Mouse (Mus musculus) neural tube, embryonic 11.5 days (tissue): ENCODE data around the gene Dda1. TPM values are rescaled to one million over a fixed set of nuclear protein-coding genes. Genes with fewer than 3 reads are reported as not detected.

Experiments
- ATAC-seq: fragments of 200-750 bp; cut with Nextera tagmentation; 2 replicates; pipeline ENCODE4 v1.8.0; 2017; ENCODE audit warnings: moderate number of reproducible peaks, mild to moderate bottlenecking, moderate TSS enrichment, moderate library complexity; ENCODE audit not compliant: insufficient read depth, low FRiP score, low TSS enrichment
- DNase-seq: peaks from one replicate; pipeline ENCODE4 v3.0.0-alpha.2; 2015; ENCODE audit warnings: low spot score
- H3K27ac ChIP-seq: fragments of 300-500 bp; sonication (generic); 2 replicates; pipeline ENCODE4 v1.5.1; 2014; ENCODE audit warnings: low read depth, mild to moderate bottlenecking, low read length
- H3K27me3 ChIP-seq: fragments of 300-500 bp; sonication (generic); 2 replicates; pipeline ENCODE4 v1.6.1; 2014; ENCODE audit warnings: mild to moderate bottlenecking, low read length, mixed read lengths; ENCODE audit not compliant: control insufficient read depth, insufficient read depth
- H3K36me3 ChIP-seq: fragments of 300-500 bp; sonication (generic); 2 replicates; pipeline ENCODE4 v1.6.1; 2014; ENCODE audit warnings: mild to moderate bottlenecking, low read length, moderate library complexity, mixed read lengths; ENCODE audit not compliant: control insufficient read depth, insufficient read depth
- H3K4me1 ChIP-seq: fragments of 300-500 bp; sonication (generic); 2 replicates; pipeline ENCODE4 v1.6.1; 2014; ENCODE audit warnings: low read length, mixed read lengths; ENCODE audit not compliant: control insufficient read depth, insufficient read depth
- H3K4me2 ChIP-seq: fragments of 300-500 bp; sonication (generic); 2 replicates; pipeline ENCODE4 v1.6.1; 2014; ENCODE audit warnings: low read depth, mild to moderate bottlenecking, moderate library complexity
- H3K4me3 ChIP-seq: fragments of 300-500 bp; sonication (generic); 2 replicates; pipeline ENCODE4 v1.5.1; 2014; ENCODE audit warnings: low read depth, low read length
- H3K9ac ChIP-seq: fragments of 300-500 bp; sonication (generic); 2 replicates; pipeline ENCODE4 v1.6.1; 2014; ENCODE audit warnings: mild to moderate bottlenecking, low read length
- H3K9me3 ChIP-seq: fragments of 300-500 bp; sonication (generic); 2 replicates; pipeline ENCODE4 v1.6.1; 2016; ENCODE audit warnings: low read length; ENCODE audit not compliant: control insufficient read depth
- WGBS: fragments of 180-500 bp; shearing (Covaris S2); extraction: QIAGEN DNeasy Blood & Tissue Kit; methylation state at CpG from one replicate; pipeline ENCODE4 v1.1.7; 2014; 5-methylcytosine and 5-hydroxymethylcytosine counted together
- polyA plus RNA-seq: library from polyadenylated mRNA; unstranded; fragments of >200 nt; fragmentation: Nextera tagmentation; extraction: Ambion mirVana; gene quantifications from 2 replicates; pipeline ENCODE4 v1.2.1, GENCODE M21; 2014

The Dda1 gene
- polyA plus RNA-seq, 1 experiment from 2014 or later = 170 TPM

- H3K9me3 ChIP-seq = no peaks in the 10 kb centered on the region
- H3K4me1 ChIP-seq = peaks cover 13% of the 10 kb centered on the region
- no peak overlapping the region for H3K27ac ChIP-seq
- no peak overlapping the region for H3K9ac ChIP-seq
- whole genome bisulfite sequencing = 97% methylated on average over 17 of the region's 17 CpGs
- DNase-seq = no peak
- H3K27me3 ChIP-seq = no peaks in the 10 kb centered on the region
- peaks cover 7% of the 10 kb centered on the region; the same call in 1 of the 2 replicates for H3K36me3 ChIP-seq
- no peak overlapping the region for H3K4me2 ChIP-seq
- no peak for ATAC-seq
- no peak overlapping the region for H3K4me3 ChIP-seq
Observed at GRCm38 (mm10) chr8:71471861-71472260, 2.9 kb downstream of the Dda1 start.

DNA sequence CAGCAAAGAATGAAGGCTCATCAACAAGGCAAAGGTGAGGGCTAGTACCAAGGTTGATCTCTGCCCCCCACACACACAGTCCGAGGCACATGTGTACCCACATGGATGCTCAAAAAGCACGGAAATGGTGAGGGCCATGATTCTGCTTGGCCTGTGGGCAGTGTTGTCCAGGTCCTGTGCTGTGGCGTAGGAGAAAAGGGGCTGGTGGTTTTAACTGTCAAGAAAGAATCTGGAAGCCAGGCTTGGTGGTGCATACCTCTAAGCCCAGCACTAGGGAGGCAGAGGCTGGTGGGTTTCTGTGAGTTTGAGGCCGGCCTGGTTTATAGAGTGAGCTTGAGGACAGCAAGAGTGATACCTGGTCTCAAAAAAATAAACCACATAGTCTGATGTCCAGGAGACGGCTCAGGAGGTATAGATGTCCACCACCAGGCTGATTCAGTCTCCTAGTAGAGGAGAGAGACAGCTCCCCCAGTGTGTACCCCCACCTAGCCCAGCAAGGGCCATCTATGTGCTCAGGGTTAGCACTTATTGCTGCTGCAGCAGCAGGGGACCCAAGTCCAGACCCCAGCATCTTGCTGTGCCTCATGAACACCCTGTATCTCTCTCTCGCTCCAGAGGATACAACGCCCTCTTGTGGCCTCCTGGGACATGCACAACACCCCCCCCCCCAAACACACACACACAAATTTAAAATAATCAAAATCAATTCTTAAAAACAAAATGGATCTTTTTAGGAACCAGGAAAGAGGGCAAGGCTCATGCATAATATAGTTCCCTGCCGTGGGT, 3.8 kb downstream of the Dda1 start:
- Histone ChIP-seq H3K4me3 (no peak overlapping the region), H3K4me2 (no peak overlapping the region), H3K9me3 (no peaks in the 10 kb centered on the region), H3K9ac (no peak overlapping the region), H3K27me3 (no peaks in the 10 kb centered on the region), H3K36me3 (peaks cover 7% of the 10 kb centered on the region; the same call in 1 of the 2 replicates), H3K27ac (no peak overlapping the region), H3K4me1 (peaks cover 13% of the 10 kb centered on the region)
- no peak for DNase-seq
- ATAC-seq = no peak
- whole genome bisulfite sequencing = 87% methylated on average over 8 of the region's 8 CpGs

- Histone ChIP-seq H3K27ac (no peak overlapping the region), H3K4me1 (peaks cover 13% of the 10 kb centered on the region), H3K4me2 (no peak overlapping the region), H3K9ac (no peak overlapping the region), H3K27me3 (no peaks in the 10 kb centered on the region), H3K9me3 (no peaks in the 10 kb centered on the region), H3K36me3 (peaks cover 13% of the 10 kb centered on the region), H3K4me3 (no peak overlapping the region)
- WGBS = 94% methylated on average over 16 of the region's 18 CpGs
- DNase-seq (no peak), ATAC-seq (no peak)
Observed at GRCm38 (mm10) chr8:71474344-71474743, 5.3 kb downstream of the Dda1 start.

- no peak for ATAC-seq
- peaks cover 10% of the 10 kb centered on the region for H3K4me1 ChIP-seq
- peaks cover 13% of the 10 kb centered on the region for H3K36me3 ChIP-seq
- DNase-seq = no peak
- peak overlapping the region; percentile 50; the same call in 1 of the 2 replicates for H3K4me3 ChIP-seq
- H3K9me3 ChIP-seq = no peaks in the 10 kb centered on the region
- WGBS = 87% methylated on average over 25 of the region's 25 CpGs
- H3K4me2 ChIP-seq = no peak overlapping the region
- H3K27me3 ChIP-seq = no peaks in the 10 kb centered on the region
- peak overlapping the region; percentile 71; the same call in 1 of the 2 replicates for H3K9ac ChIP-seq
- no peak overlapping the region for H3K27ac ChIP-seq
Observed at GRCm38 (mm10) chr8:71474785-71475701, 6.0 kb downstream of the Dda1 start.

DNA sequence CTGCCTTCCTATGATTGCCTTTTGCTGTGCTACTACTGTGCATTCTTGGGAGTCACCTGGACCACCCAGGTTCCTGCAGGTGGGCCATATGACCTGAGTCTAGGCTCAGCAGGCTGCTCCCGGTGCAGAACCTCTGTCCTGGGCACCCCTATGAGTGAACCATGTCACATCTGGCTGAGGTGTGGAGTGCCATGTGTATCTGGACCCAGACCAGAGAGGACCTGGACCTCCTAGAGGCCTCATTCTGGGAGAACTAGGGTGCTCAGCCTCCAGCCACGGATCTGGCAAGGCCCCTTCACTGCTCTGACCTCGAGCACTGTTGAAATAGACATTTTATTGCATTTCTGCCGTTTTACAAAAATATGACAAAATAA, 6.7 kb downstream of the Dda1 start:
- Histone ChIP-seq H3K36me3 (peaks cover 13% of the 10 kb centered on the region), H3K27ac (peak overlapping the region; percentile 82; the same call in 1 of the 2 replicates), H3K4me3 (peak overlapping the region; percentile 50), H3K27me3 (no peaks in the 10 kb centered on the region), H3K4me1 (peaks cover 9% of the 10 kb centered on the region; the same call in 1 of the 2 replicates), H3K4me2 (peak overlapping the region; percentile 89), H3K9ac (peak overlapping the region; percentile 71), H3K9me3 (no peaks in the 10 kb centered on the region)
- 0 out of 2 replicates have a peak, but pooled peaks have one; percentile 25 for ATAC-seq
- WGBS = 27% methylated on average over 4 of the region's 4 CpGs
- DNase-seq = no peak

DNA sequence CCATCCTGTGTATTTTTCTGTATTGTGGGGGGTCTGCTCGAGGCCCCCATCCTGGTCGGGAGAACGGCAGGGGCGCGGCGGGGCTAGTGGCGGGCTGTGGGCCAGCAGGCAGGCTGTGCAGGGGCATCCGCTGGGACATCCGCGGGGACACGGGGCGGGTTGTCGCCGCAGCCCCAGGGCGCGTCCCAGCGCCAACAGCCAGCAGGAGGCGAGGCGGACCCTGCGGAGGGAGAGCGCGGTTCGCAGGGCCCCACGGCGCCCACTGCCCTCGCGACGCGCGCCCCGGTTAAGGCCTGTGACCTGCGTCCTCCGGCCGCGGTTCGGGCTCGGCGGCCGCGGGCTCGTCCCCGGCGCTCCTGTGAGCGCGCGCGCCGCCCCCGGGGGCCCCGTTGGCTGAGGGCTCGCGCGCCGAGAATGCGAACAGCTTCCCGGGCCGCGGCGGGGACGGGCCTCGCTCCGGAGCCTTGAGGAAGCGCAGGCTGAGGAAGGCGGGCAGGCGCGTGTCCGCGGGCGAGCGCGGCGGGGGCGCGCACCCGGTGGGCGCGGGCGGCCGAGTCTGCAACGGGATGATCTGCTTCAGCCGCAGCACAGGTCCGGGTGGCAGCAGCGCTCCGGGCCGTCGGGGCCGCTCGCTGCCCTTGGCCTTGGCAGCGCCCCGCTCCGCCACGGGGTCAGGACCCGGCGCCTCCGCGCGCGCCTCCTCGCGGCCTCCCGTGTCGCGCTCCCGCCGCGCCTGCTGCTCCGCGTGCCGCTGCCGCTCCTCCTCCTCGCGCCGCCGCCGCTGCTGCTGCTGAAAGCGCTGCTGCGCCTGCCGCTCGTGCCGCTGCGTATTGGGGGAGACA, 7.3 kb downstream of the Dda1 start:
- H3K4me2 ChIP-seq = peak overlapping the region; percentile 89
- WGBS = under 1% methylated on average over 71 of the region's 121 CpGs
- no peaks in the 10 kb centered on the region for H3K9me3 ChIP-seq
- peak overlapping the region; percentile 50 for H3K4me3 ChIP-seq
- peaks cover 9% of the 10 kb centered on the region; the same call in 1 of the 2 replicates for H3K4me1 ChIP-seq
- ATAC-seq (peak; percentile 56), DNase-seq (peak; percentile 85)
- H3K36me3 ChIP-seq = peaks cover 13% of the 10 kb centered on the region
- no peaks in the 10 kb centered on the region for H3K27me3 ChIP-seq
- peak overlapping the region; percentile 71 for H3K9ac ChIP-seq
- peak overlapping the region; percentile 82 for H3K27ac ChIP-seq

- Histone ChIP-seq H3K9me3 (no peaks in the 10 kb centered on the region), H3K9ac (no peak overlapping the region), H3K4me1 (peaks cover 9% of the 10 kb centered on the region; the same call in 1 of the 2 replicates), H3K4me3 (peak overlapping the region; percentile 50), H3K36me3 (peaks cover 10% of the 10 kb centered on the region), H3K4me2 (peak overlapping the region; percentile 89), H3K27me3 (no peaks in the 10 kb centered on the region), H3K27ac (peak overlapping the region; percentile 82; the same call in 1 of the 2 replicates)
- DNase-seq = peak; percentile 47
- 43% methylated on average over 14 of the region's 14 CpGs for WGBS
- ATAC-seq = 0 out of 2 replicates have a peak, but pooled peaks have one; percentile 3
Observed at GRCm38 (mm10) chr8:71477196-71477845, 8.3 kb downstream of the Dda1 start.
